Mouse (Mus musculus): Measurements from ENCODE around the gene Ptprj.

DNA sequence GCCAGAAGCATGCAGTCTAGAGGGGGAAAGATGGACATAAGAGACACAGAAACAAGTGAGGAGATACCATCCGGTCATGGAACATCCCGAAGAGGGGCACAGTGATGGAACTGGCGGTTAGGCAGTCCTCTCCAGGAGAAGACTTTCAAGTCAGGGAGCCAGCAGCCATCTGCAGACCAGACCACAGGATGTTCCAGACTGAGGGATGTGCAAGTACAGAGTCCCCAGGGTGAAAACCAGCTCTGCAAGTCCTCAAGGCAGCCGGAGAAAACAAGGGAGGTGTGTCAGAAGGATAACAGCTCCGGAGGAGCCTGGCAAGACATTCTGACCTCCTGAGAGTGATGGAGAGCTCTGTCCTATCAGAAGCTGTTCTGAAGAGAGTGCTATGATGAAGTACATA lies 40.4 kb upstream of the Ptprj start:
- TF ChIP-seq CTCF (IDR thresholded peaks at IDR 0.05; ENCODE audit: low read depth, low read length), result no peak
- no peak for TF ChIP-seq POLR2A (IDR thresholded peaks at IDR 0.05; ENCODE audit: borderline replicate concordance, low read depth, low read length)
